Mouse (Mus musculus) Patski (cell line): ENCODE results near the gene Mdk. TPM values are rescaled to one million over a fixed set of nuclear protein-coding genes. Genes with fewer than 3 reads are reported as not detected.

Experiments used
- ATAC-seq: fragments of 100-300 bp; one replicate; pipeline ENCODE4 v1.8.0; 2021
- CTCF ChIA-PET: fragments of 350-600 bp; sonication (Branson Sonifier 250); formaldehyde crosslinking; loops from one replicate; lab custom pipeline; 2022; ENCODE audit warnings: inconsistent platforms; lab: Charles Lee
- POLR2A ChIA-PET: fragments of 350-600 bp; sonication (Branson Sonifier 250); formaldehyde crosslinking; loops from one replicate; lab custom pipeline; 2022; ENCODE audit warnings: antibody characterized with exemption, inconsistent platforms; lab: Charles Lee
- DNase-seq: peaks from one replicate; pipeline ENCODE4 v3.0.0-alpha.2; 2011; ENCODE audit warnings: low read depth, low spot score
- H3K27me3 ChIP-seq: fragments of 371-371 bp; one replicate; pipeline ENCODE4 v1.5.1; 2021
- CTCF ChIP-seq: fragments of 100-300 bp; IDR thresholded peaks from one replicate; pipeline ENCODE4 v1.5.1; 2021
- in situ Hi-C: fragments of 300-500 bp; cut with MboI; formaldehyde crosslinking; loops from 3 replicates; pipeline ENCODE4 v1.11.1; 2018; ENCODE audit warnings: low pct_unique_long_range_greater_than_20kb, mixed read lengths
- polyA plus RNA-seq: library from polyadenylated mRNA; unstranded; gene quantifications from one replicate; pipeline ENCODE4 v1.2.3, GENCODE M21; 2021

Mdk gene
- polyA plus RNA-seq, 1 experiment from 2014 or later, result 0.13 TPM

DNA sequence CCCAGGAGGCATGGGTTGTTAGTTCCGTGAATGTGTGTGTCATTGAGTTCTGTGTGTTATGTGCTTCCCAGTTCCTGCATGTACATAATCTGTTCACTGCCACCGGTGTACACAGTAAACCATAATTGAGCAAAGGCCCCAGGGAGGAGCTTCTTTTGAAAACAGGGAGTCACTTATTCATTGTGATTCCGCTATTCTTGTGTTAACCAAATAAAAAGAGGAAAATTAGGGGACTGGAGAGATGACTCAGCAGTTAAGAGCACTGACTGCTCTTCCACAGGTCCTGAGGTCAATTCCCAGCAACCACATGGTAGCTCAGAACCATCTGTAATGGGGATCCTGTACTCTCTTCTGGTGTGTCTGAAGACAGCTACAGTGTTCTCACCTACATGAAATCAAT is 37.4 kb downstream of the Mdk start:
- CTCF ChIA-PET, result no interaction called here
- POLR2A ChIA-PET, result interaction anchor here (0.6 kb wide), 1 partner anchor 59 kb away, joined by 3 read pairs; no protein-coding TSS in a partner anchor
- ATAC-seq, result no peak
- no peaks in the 10 kb centered on the region for H3K27me3 ChIP-seq
- no peak for DNase-seq
- in situ Hi-C loops, result no loop called here
- no peak for TF ChIP-seq CTCF

DNA sequence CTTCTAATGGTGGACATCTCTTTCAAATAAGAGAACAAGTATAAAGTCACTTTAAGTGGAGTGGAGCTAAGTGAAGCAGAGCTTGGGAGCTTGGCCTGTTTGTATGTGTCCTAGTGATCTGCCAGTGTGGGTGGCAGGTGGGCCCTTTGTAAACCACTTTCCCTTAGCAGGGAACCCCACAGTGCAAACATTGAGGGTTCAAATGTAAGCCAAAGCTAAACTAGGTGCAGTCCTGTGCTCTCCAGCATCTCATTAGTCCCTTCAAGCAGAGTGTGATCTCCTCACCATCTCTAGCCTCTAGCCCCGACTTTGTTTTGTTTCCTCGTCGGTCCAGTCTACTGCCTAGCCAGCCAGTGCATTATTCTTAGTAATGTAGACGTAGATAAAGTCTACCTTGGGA is 47.5 kb downstream of the Mdk start:
- H3K27me3 ChIP-seq, result no peaks in the 10 kb centered on the region
- TF ChIP-seq CTCF, result no peak
- ATAC-seq (no peak), DNase-seq (no peak)
- in situ Hi-C loops, result no loop called here
- POLR2A ChIA-PET, result interaction anchor here (0.5 kb wide), 1 partner anchor 92 kb away, joined by 4 read pairs; no protein-coding TSS in a partner anchor
- CTCF ChIA-PET, result interaction anchor here (1.0 kb wide), 1 partner anchor 9 kb away, joined by 3 read pairs; no protein-coding TSS in a partner anchor

- ATAC-seq, result no peak
- no peak for DNase-seq
- in situ Hi-C loops, result no loop called here
- POLR2A ChIA-PET, result no interaction called here
- no peaks in the 10 kb centered on the region for H3K27me3 ChIP-seq
- CTCF ChIA-PET, result interaction anchor here (1.0 kb wide), 1 partner anchor 10 kb away, joined by 3 read pairs; no protein-coding TSS in a partner anchor
- TF ChIP-seq CTCF, result no peak
These were observed 48.1 kb downstream of the Mdk start for GRCm38 (mm10) chr2:91883961-91884360.

Other genes with a start within 250 kb of the Mdk start
- gene Atg13, start 221.7 kb downstream of the Mdk start, polyA plus RNA-seq, result 25.3 TPM
- gene Harbi1, start 221.4 kb downstream of the Mdk start, polyA plus RNA-seq, result 11.4 TPM
- 27.5 TPM for gene Ambra1, start 202.2 kb downstream of the Mdk start, polyA plus RNA-seq
- gene Chrm4, start 5.0 kb downstream of the Mdk start, polyA plus RNA-seq, result not detected
- gene Gm9821, start 13.4 kb upstream of the Mdk start, polyA plus RNA-seq, result 0.69 TPM
- gene Dgkz, start 43.6 kb upstream of the Mdk start, polyA plus RNA-seq, result 38.5 TPM
- 3.6 TPM for gene Creb3l1, start 92.2 kb upstream of the Mdk start, polyA plus RNA-seq
- 69.9 TPM for gene Phf21a, start 160.8 kb upstream of the Mdk start, polyA plus RNA-seq